Mouse (Mus musculus) ES-Bruce4 (cell line): ENCODE results near the gene Rsph9. TPM values are rescaled to one million over a fixed set of nuclear protein-coding genes. Genes with fewer than 3 reads are reported as not detected.

ENCODE experiments used
- H3K27ac ChIP-seq: 2 replicates; pipeline ENCODE4 v1.5.1; 2012; ENCODE audit warnings: low read length, inconsistent platforms; ENCODE audit not compliant: insufficient read depth
- H3K27me3 ChIP-seq: 2 replicates; pipeline ENCODE4 v1.6.1; 2012; ENCODE audit warnings: mild to moderate bottlenecking, low read length, inconsistent platforms; ENCODE audit not compliant: control insufficient read depth, poor library complexity, insufficient read depth, severe bottlenecking
- H3K36me3 ChIP-seq: 2 replicates; pipeline ENCODE4 v1.6.1; 2012; ENCODE audit warnings: inconsistent platforms, mild to moderate bottlenecking, low read length, moderate library complexity; ENCODE audit not compliant: control insufficient read depth, poor library complexity, insufficient read depth, severe bottlenecking
- H3K4me1 ChIP-seq: one replicate; pipeline ENCODE4 v1.8.1; 2011; ENCODE audit warnings: low read length; ENCODE audit not compliant: control insufficient read depth, insufficient read depth
- H3K4me3 ChIP-seq: 2 replicates; pipeline ENCODE4 v1.5.1; 2011; ENCODE audit warnings: low read depth, mild to moderate bottlenecking, low read length
- H3K9ac ChIP-seq: 2 replicates; pipeline ENCODE4 v1.6.1; 2012; ENCODE audit warnings: low read depth, mild to moderate bottlenecking, inconsistent platforms; ENCODE audit not compliant: poor library complexity, severe bottlenecking
- H3K9me3 ChIP-seq: replicated peaks from 2 replicates; pipeline ENCODE4 v1.6.1; 2012; ENCODE audit warnings: mild to moderate bottlenecking, low read length, inconsistent platforms; ENCODE audit not compliant: control insufficient read depth, poor library complexity, insufficient read depth, severe bottlenecking
- CTCF ChIP-seq: IDR thresholded peaks from one replicate; pipeline ENCODE4 v1.8.1; 2011; ENCODE audit warnings: low read depth, low read length
- EP300 ChIP-seq: IDR thresholded peaks from 2 replicates; pipeline ENCODE4 v1.6.1; 2011; ENCODE audit warnings: low read depth, low read length; ENCODE audit not compliant: insufficient read depth
- POLR2A ChIP-seq: IDR thresholded peaks from one replicate; pipeline ENCODE4 v1.8.1; 2011; ENCODE audit warnings: low read length; ENCODE audit not compliant: insufficient read depth
- polyA plus RNA-seq: library from polyadenylated mRNA; stranded (reverse); fragments of >200 nt; gene quantifications from 2 replicates; pipeline ENCODE4 v1.2.4, GENCODE M21; 2011; ENCODE audit warnings: low read depth; ENCODE audit not compliant: missing spikeins, insufficient read depth, insufficient read length

Rsph9 gene
- polyA plus RNA-seq, 1 experiment: 1.0 TPM

GRCm38 (mm10) chr17:46084091-46084501 lies 59.9 kb downstream of the Rsph9 start:
- Histone ChIP-seq H3K27me3 (no peaks in the 10 kb centered on the region), H3K9ac (peak overlapping the region; percentile 49), H3K27ac (no peak overlapping the region), H3K4me1 (peaks cover 7% of the 10 kb centered on the region), H3K4me3 (peak overlapping the region; percentile 39), H3K36me3 (no peaks in the 10 kb centered on the region), H3K9me3 (0 out of 2 replicates have a peak, but pooled peaks cover under 1% of the 10 kb centered on the region)
- TF ChIP-seq POLR2A (no peak), CTCF (no peak), EP300 (no peak)

GRCm38 (mm10) chr17:46083381-46083780 lies 60.6 kb downstream of the Rsph9 start:
- no peaks in the 10 kb centered on the region for H3K27me3 ChIP-seq
- no peak overlapping the region for H3K4me3 ChIP-seq
- 0 out of 2 replicates have a peak, but pooled peaks cover 2% of the 10 kb centered on the region for H3K9me3 ChIP-seq
- TF ChIP-seq CTCF (no peak), EP300 (no peak), POLR2A (no peak)
- no peak overlapping the region for H3K27ac ChIP-seq
- H3K36me3 ChIP-seq: no peaks in the 10 kb centered on the region
- peaks cover 7% of the 10 kb centered on the region for H3K4me1 ChIP-seq
- H3K9ac ChIP-seq: no peak overlapping the region

- H3K27me3 ChIP-seq: no peaks in the 10 kb centered on the region
- 0 out of 2 replicates have a peak, but pooled peaks cover 2% of the 10 kb centered on the region for H3K9me3 ChIP-seq
- no peak overlapping the region for H3K27ac ChIP-seq
- no peak overlapping the region for H3K4me3 ChIP-seq
- no peaks in the 10 kb centered on the region for H3K36me3 ChIP-seq
- TF ChIP-seq POLR2A (no peak), EP300 (no peak), CTCF (no peak)
- H3K4me1 ChIP-seq: peaks cover 7% of the 10 kb centered on the region
- H3K9ac ChIP-seq: no peak overlapping the region; the same call in 1 of the 2 replicates
Observed at GRCm38 (mm10) chr17:46081657-46082056, 62.4 kb downstream of the Rsph9 start.

- no peak overlapping the region for H3K9ac ChIP-seq
- TF ChIP-seq EP300 (no peak), CTCF (no peak), POLR2A (no peak)
- H3K27me3 ChIP-seq: no peaks in the 10 kb centered on the region
- H3K4me3 ChIP-seq: no peak overlapping the region
- H3K27ac ChIP-seq: peak overlapping the region; percentile 57
- H3K4me1 ChIP-seq: peaks cover 7% of the 10 kb centered on the region
- H3K36me3 ChIP-seq: no peaks in the 10 kb centered on the region
- H3K9me3 ChIP-seq: 0 out of 2 replicates have a peak, but pooled peaks cover 2% of the 10 kb centered on the region
Observed at GRCm38 (mm10) chr17:46081042-46081441, 63.0 kb downstream of the Rsph9 start.

GRCm38 (mm10) chr17:46080388-46080787 lies 63.6 kb downstream of the Rsph9 start:
- no peaks in the 10 kb centered on the region for H3K27me3 ChIP-seq
- no peak overlapping the region for H3K4me3 ChIP-seq
- 0 out of 2 replicates have a peak, but pooled peaks cover 2% of the 10 kb centered on the region for H3K9me3 ChIP-seq
- H3K9ac ChIP-seq: no peak overlapping the region
- peak overlapping the region; percentile 68; the same call in 1 of the 2 replicates for H3K27ac ChIP-seq
- no peaks in the 10 kb centered on the region for H3K36me3 ChIP-seq
- TF ChIP-seq CTCF (no peak), EP300 (peak; percentile 69)
- peaks cover 7% of the 10 kb centered on the region for H3K4me1 ChIP-seq

- H3K4me3 ChIP-seq: no peak overlapping the region
- H3K36me3 ChIP-seq: no peaks in the 10 kb centered on the region
- no peaks in the 10 kb centered on the region for H3K27me3 ChIP-seq
- no peak overlapping the region for H3K9ac ChIP-seq
- TF ChIP-seq EP300 (no peak), CTCF (no peak), POLR2A (no peak)
- H3K4me1 ChIP-seq: peaks cover 9% of the 10 kb centered on the region
- 0 out of 2 replicates have a peak, but pooled peaks cover 2% of the 10 kb centered on the region for H3K9me3 ChIP-seq
- no peak overlapping the region for H3K27ac ChIP-seq
Observed at GRCm38 (mm10) chr17:46079037-46079436, 65.0 kb downstream of the Rsph9 start.
